Mouse (Mus musculus): ENCODE data around the gene Rcc1l. TPM values are rescaled to one million over a fixed set of nuclear protein-coding genes. Genes with fewer than 3 reads are reported as not detected.

Gene Rcc1l
- polyA plus RNA-seq, 1 experiment from 2014 or later: 20.1 TPM

Other genes with a start within 250 kb of the Rcc1l start
- gene Castor2, start 77.1 kb downstream of the Rcc1l start, polyA plus RNA-seq (2015; fragmentation: Nextera tagmentation; extraction: Ambion mirVana): 5.0 and 6.2 TPM in 2 replicates
- 5.1 and 6.3 TPM in 2 replicates for gene Gtf2ird2, start 7.2 kb upstream of the Rcc1l start, polyA plus RNA-seq (2015; fragmentation: Nextera tagmentation; extraction: Ambion mirVana)
- 3.1 and 5.0 TPM in 2 replicates for gene Ncf1, start 52.9 kb upstream of the Rcc1l start, polyA plus RNA-seq (2015; fragmentation: Nextera tagmentation; extraction: Ambion mirVana)
- 121 and 125 TPM in 2 replicates for gene Gtf2i, start 138.0 kb upstream of the Rcc1l start, polyA plus RNA-seq (2015; fragmentation: Nextera tagmentation; extraction: Ambion mirVana)

Measured in heart, embryonic 15.5 days (tissue).